Mouse (Mus musculus) ovary, postnatal 14 days (tissue): Measurements from ENCODE around the gene Astn2.
"Not testable (repeated sequence)": the region's sequence is repeated elsewhere in the genome, so short reads cannot be mapped to it uniquely, and the experiment has no call there.

ENCODE experiments used
- DNase-seq: peaks from one replicate; pipeline ENCODE4 v3.0.0; 2022; ENCODE audit warnings: low spot score

The Astn2 gene

DNA sequence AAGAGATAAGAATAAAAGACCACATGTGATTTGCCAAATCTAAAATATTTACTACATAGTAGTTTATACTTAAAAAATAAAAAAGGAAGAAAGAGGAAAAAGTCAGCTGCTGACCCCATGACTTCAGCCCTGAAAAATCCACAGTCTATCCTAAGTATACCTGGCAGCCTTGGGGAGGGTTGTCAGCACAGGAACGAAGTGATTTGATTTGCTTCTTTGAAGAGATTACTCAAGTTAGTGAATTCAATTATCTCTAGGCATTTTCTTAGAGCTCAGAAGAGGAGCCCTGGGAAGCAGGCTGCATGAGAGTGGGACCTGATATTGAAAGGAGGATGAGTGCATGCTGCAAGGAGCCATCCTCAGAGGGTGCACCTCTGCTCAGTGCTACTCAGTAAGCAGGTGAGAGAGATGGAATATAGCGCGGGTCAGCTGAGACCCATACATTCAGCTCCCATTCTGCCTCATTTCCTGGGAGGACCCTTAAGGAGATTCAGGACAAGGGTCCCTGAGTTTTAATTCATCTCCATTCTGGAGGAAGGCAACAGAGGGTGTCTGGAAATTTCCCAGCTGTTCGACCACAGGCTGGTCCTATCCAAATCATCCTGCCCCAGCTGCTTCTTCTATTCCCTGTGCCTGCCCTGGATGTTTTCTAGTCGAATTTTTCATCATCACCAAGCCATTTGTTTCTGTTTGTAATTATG, 646.1 kb downstream of the Astn2 start:
- DNase-seq, result no peak

DNA sequence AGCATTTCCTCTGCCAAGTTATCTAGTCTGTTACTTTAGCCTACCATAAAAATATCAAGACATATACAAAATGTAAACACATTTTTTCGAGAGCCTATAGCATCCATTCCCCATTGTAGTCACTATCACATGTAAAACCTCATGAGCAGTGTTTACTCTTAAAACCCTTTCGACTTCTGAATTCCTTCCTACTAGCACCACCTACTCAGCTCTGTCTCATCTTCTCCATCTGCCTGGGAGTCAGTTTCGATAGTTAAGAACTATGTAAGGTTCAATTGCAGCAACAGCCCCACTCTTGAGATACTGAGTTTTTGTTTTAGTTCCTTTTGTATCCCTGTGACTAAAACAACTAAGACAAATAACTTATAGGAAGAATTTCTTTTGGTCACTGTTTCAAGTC, 651.5 kb downstream of the Astn2 start:
- no peak for DNase-seq

- DNase-seq, result no peak
These were observed 659.6 kb downstream of the Astn2 start for GRCm38 (mm10) chr4:65744788-65745187.

DNA sequence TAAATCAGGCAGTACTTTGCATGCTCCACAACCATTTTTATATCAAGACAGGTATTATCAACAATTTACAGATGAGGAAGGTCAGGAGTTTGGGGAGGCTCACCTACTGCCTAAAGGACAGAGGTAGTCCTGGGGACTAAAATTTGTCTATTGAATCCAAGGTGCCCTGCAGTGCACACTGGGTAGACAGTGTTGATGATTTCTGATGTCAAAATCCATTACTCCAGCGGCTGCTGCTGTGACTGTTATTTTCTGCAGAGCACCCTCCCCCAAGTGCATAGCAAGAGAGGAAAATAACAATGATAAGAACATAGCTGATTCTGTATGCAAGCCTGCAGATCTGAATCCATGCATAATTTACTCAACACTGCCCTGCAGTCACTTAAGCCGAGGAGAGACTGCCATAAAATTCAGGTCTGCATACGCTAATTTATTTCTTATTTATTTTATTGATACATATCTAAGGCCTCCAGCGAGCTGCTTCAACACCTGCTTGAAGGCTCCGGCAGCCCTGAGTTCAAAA, 660.3 kb downstream of the Astn2 start:
- DNase-seq, result no peak

- no peak for DNase-seq
These were observed 661.2 kb downstream of the Astn2 start for GRCm38 (mm10) chr4:65743160-65743691.

DNA sequence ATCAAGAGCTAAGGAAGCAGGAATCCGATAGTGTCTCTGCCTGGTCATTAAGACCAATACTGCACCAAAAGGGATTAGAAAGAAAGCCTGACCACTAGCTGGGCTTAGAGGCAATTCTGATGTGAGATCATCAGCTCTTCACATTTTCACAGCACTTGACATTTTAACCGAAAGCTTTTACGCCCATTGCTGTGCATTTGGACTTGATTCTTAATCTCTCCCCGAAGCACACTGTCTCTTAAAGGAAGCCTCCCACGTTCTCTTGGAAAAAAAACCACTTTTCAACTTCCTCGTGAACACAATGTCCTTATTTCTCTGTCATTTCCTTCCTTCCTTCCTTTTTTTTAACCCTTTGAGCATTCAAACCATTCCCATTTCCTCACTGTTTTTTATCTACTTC, 680.0 kb downstream of the Astn2 start:
- DNase-seq, result no peak

DNA sequence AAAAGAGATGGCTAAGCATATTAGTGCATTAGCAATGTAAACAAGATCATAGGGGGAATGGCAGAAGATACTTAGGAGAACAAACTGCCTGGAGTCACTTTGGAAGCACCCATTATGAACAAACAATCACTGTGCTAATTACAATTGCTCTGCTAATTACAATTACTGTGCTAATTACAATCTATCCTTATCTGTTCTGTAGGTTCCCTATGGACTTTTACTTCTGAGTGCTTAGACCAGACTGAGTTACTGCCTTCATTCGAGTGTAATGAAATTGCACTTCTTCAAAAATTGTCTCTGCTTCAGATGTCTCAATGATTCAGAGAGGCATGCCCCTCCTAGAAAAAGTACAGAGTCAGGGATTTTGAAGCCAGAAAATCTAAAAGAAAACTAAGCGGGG, 684.8 kb downstream of the Astn2 start:
- no peak for DNase-seq

- DNase-seq, result no peak
These were observed 686.5 kb downstream of the Astn2 start for GRCm38 (mm10) chr4:65717899-65718298.

DNA sequence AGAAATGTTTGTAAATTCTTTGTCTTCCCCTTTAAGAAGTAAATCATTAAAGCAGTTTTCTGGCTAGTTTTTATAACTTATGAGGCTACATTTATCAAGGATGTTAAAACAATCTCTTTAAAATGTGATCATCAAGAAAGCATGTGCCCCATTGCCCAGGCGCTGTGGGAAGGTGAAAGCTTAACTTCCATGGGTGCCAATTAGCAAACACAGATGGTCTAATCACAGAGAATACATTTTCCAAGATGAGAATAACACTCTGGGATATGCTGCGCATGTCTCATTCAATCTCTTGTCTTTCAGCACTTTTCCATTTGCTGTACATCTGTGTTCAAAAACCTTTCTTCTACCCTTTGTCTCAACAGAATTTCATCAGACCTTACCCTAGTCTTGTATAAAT, 688.3 kb downstream of the Astn2 start:
- no peak for DNase-seq

DNA sequence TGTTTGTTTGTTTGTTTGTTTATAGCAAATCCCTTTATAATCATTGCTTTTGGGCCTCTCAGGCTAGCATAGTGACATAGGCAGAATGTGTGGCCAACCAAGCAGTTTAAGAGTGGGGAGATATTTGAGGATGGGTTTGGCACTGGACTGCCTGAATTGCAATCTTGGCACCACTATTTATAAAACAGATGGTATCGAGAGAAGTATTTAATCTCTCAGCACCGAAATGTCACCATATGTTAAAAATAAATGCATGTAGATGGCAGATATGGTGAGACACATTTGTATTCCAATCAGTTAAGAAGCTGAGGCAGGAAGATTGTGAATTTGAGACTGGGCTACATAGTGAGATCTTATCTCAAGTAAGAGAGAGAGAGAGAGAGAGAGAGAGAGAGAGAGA, 692.7 kb downstream of the Astn2 start:
- DNase-seq, result no peak

DNA sequence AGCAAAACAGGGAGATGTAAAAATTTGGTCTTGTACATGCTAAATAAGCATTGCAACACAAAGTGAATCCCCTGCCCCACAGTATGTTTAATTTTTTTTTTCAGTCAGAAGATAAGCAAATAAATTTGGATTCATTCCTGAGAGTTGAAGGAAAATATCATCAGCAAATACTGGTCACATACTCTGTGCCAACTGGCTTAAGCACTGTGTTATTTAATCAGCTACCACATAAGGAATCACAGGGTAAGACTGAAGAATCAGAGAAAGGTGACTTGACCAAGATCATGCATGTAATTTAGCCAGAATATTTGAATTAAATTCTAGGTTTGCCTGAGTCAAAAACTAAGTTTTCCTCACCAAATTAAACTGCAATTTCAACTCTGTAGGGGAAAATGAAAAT, 693.8 kb downstream of the Astn2 start:
- DNase-seq, result no peak

- DNase-seq, result no peak
These were observed 702.6 kb downstream of the Astn2 start for GRCm38 (mm10) chr4:65701848-65702247.

DNA sequence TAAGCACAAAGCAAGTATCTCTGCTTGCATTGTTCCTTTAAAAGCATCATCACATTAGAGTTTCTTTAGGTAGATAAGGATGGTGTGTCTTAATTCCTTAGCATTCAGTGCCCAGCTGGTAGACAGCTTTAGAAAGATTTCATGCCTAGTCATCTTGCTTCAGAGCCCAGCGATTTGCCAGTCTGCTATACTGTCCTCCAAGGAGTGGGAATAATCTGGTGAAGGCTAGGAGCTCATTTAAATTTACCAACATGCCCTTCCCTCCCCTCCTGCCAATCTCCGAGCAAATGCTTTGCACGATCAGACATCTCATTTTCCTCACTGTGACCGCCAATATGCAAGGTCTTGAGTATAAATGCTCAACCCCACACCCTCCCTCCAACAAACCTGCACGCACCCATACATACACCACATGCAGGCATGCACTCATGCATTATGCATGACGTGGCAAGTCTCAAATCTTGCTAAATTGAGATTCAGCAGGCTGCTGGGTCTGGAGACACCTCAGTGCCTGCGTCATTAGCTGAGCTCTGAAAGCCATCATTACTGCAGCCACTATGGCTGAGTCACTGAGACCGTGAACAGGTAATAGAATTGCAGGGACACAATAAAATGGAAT, 704.6 kb downstream of the Astn2 start:
- DNase-seq, result no peak

- no peak for DNase-seq
These were observed 709.2 kb downstream of the Astn2 start for GRCm38 (mm10) chr4:65695241-65695640.

- DNase-seq, result no peak
These were observed 710.4 kb downstream of the Astn2 start for GRCm38 (mm10) chr4:65694011-65694410.

GRCm38 (mm10) chr4:65687006-65687723, 717.2 kb downstream of the Astn2 start:
- no peak for DNase-seq

DNA sequence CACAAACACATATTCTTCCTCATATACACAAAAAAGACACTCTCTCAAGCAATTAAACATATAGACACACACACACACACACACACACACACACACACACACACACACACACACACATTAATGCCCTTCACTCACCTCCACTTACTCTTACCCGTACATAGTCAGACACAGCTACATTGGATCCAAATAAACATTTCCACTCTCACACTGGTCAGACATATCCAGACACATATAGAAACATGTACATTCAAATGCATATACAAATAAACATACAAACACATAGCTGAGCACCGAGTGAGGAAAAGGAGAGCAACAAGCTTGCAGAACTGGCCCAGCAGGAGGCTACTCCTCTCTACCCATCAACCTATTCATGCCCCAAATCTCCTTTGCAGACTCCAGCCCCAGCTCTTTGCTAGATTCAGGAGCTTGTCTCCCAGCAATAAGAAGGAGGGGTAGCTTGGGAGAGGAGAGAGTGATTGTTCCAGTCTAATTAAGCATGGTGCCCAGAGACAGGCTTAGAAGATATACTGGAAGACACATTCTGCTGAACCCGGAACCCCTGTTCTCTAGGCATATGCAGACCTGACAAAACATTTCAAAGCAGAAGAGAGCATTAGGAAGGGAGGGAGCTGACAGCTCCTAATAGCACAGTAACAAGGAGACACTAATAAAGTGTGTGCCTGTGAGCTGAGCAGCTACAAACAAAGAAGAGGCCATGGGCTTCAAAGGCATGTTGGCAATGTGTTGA, 718.0 kb downstream of the Astn2 start:
- no peak for DNase-seq

GRCm38 (mm10) chr4:65684401-65684800, 720.0 kb downstream of the Astn2 start:
- DNase-seq, result no peak

GRCm38 (mm10) chr4:65679786-65680185, 724.6 kb downstream of the Astn2 start:
- DNase-seq, result not testable (repeated sequence)

GRCm38 (mm10) chr4:65678929-65679328, 725.5 kb downstream of the Astn2 start:
- no peak for DNase-seq

- no peak for DNase-seq
These were observed 725.9 kb downstream of the Astn2 start for GRCm38 (mm10) chr4:65678495-65678894.
